Mouse (Mus musculus): ENCODE measurements around the gene Gm7347. TPM values are rescaled to one million over a fixed set of nuclear protein-coding genes. Genes with fewer than 3 reads are reported as not detected.
"Not testable (repeated sequence)": the region's sequence is repeated elsewhere in the genome, so short reads cannot be mapped to it uniquely, and the experiment has no call there.

Gene Gm7347
- not detected for total RNA-seq (2022)

DNA sequence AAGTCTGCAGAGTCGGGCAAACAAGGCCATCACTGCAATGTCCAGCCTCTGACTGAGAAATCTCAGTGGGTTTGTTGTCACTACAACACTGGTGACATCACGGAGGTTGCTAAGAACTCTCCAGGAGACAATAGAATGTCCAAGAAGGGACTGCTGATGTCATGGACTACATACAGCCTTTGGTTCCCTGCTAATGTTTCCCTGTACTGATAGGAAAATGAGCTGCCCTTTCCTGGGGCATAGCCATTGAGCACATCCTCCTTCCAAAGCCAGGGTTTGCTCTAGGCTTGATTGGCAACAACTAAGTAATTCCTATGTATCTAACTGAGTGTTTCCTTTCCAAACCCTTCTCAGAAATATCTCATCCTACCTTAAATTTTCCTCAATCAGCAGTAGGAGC is at the start of gene Gm7347:
Gm7347 (minus strand) TSS at position 101 of the 400 bp plus-strand sequence.
- not testable (repeated sequence) for DNase-seq (ENCODE audit: low spot score in 2 of 2)

DNA sequence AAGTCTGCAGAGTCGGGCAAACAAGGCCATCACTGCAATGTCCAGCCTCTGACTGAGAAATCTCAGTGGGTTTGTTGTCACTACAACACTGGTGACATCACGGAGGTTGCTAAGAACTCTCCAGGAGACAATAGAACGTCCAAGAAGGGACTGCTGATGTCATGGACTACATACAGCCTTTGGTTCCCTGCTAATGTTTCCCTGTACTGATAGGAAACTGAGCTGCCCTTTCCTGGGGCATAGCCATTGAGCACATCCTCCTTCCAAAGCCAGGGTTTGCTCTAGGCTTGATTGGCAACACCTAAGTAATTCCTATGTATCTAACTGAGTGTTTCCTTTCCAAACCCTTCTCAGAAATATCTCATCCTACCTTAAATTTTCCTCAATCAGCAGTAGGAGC is 46.9 kb upstream of the Gm7347 start, which contains the start of gene 5031410I06Rik:
5031410I06Rik (minus strand) TSS at position 101 of the 400 bp plus-strand sequence.
- not testable (repeated sequence) for DNase-seq (ENCODE audit: low spot score in 2 of 2)

DNA sequence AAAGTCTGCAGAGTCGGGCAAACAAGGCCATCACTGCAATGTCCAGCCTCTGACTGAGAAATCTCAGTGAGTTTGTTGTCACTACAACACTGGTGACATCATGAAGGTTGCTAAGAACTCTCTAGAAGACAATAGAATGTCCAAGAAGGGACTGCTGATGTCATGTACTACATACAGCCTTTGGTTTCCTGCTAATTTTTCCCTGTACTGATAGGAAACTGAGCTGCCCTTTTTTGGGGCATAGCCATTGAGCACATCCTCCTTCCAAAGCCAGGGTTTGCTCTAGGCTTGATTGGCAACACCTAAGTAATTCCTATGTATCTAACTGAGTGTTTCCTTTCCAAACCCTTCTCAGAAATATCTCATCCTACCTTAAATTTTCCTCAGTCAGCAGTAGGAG is 30.8 kb upstream of the Gm7347 start, which contains the start of gene Gm10471:
Gm10471 (minus strand) TSS at position 101 of the 400 bp plus-strand sequence.
- not testable (repeated sequence) for DNase-seq (ENCODE audit: low spot score in 2 of 2)

DNA sequence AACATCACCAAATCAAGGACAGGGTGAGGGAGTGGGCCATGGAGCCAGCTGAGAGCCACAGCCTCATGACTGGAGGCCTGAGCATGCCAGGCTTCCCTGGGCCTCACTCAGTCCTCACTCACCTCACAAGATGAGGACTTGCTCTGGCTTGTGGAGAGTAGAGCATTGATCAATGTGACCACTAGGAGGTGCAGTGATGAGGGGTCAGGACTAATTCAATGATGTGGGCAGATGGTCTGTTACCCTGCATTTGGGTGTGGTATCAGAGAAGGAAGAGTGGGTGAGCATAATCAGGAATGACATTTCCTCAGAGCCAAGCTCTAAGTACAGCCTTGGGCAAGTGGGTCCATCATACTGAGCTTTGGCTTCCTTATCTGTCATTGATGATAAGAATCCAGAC is 20.6 kb upstream of the Gm7347 start:
- not testable (repeated sequence) for DNase-seq (ENCODE audit: low spot score in 2 of 2)

GRCm38 (mm10) chr5:26070716-26071115 is 12.3 kb upstream of the Gm7347 start:
- no peak for DNase-seq (ENCODE audit: low spot score in 2 of 2)

- DNase-seq (ENCODE audit: low spot score in 2 of 2), result not testable (repeated sequence)
Observed at GRCm38 (mm10) chr5:26039458-26039857, 18.9 kb downstream of the Gm7347 start, which contains the start of gene Speer4a. Gene Speer4a, minus strand, starts transcription at chr5:26039558.

DNA sequence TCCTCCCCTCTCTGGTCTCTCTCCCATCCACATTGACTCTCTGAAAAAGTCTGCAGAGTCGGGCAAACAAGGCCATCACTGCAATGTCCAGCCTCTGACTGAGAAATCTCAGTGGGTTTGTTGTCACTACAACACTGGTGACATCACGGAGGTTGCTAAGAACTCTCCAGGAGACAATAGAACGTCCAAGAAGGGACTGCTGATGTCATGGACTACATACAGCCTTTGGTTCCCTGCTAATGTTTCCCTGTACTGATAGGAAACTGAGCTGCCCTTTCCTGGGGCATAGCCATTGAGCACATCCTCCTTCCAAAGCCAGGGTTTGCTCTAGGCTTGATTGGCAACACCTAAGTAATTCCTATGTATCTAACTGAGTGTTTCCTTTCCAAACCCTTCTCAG is 35.6 kb downstream of the Gm7347 start, which contains the start of gene Gm5862:
Gm5862 (minus strand) TSS at position 101 of the 400 bp plus-strand sequence.
- DNase-seq (ENCODE audit: low spot score in 2 of 2), result not testable (repeated sequence)

- DNase-seq (ENCODE audit: low spot score in 2 of 2), result not testable (repeated sequence)
Observed at GRCm38 (mm10) chr5:26007697-26008096, 50.7 kb downstream of the Gm7347 start.

GRCm38 (mm10) chr5:26006937-26007695 is 51.3 kb downstream of the Gm7347 start:
- DNase-seq (ENCODE audit: low spot score in 2 of 2), result peak; percentile 8 to 9

GRCm38 (mm10) chr5:26004698-26005097 is 53.7 kb downstream of the Gm7347 start, which contains the start of gene Gm1979:
Gene Gm1979, minus strand, starts transcription at chr5:26004798.
- DNase-seq (ENCODE audit: low spot score in 2 of 2), result not testable (repeated sequence)

Other genes starting within 250 kb of the Gm7347 start
- gene Gm21663, start 116.2 kb downstream of the Gm7347 start, total RNA-seq (2022), result not detected
- gene Gm21671, start 104.2 kb downstream of the Gm7347 start, total RNA-seq (2022), result not detected
- not detected for gene Gm21680, start 85.9 kb downstream of the Gm7347 start, total RNA-seq (2022)
- not detected for gene Gm21698, start 69.9 kb downstream of the Gm7347 start, total RNA-seq (2022)
- not detected for gene Gm1979, start 53.8 kb downstream of the Gm7347 start, total RNA-seq (2022)
- not detected for gene Gm5862, start 35.7 kb downstream of the Gm7347 start, total RNA-seq (2022)
- gene Speer4a, start 19.0 kb downstream of the Gm7347 start, total RNA-seq (2022), result not detected
- gene Gm10471, start 30.7 kb upstream of the Gm7347 start, total RNA-seq (2022), result not detected
- gene 5031410I06Rik, start 46.8 kb upstream of the Gm7347 start, total RNA-seq (2022), result not detected
- not detected for gene Gm10220, start 62.8 kb upstream of the Gm7347 start, total RNA-seq (2022)
- under 1 TPM in 3 of 4 experiments, not detected in 1; 0.14 to 0.44 (median 0.23) TPM for gene Gm7361, start 199.1 kb upstream of the Gm7347 start, total RNA-seq (2022)

All from left cerebral cortex, adult 8-10 months (tissue).